10 mouse cellular contexts compared by ENCODE assay signal in genomic region chr8:10043842-10044510, GRCm38 (mm10). TPM values are rescaled to one million over a fixed set of nuclear protein-coding genes. Genes with fewer than 3 reads are reported as not detected.
DNase-seq lines count a peak whose midpoint lies in the region; ATAC-seq and TF ChIP-seq lines count a peak whose summit lies in the region.
"Had no signal": no experiment of that assay in that cellular context is flagged by ENCODE, and none has a peak within 500 bp of the region (broad histone marks: within the 10 kb centered on the region; RNA-seq: fewer than 3 reads in every experiment).

No protein-coding gene starts in this region.

- no peak overlapping the region for H3ac ChIP-seq in C2C12 (ENCODE audit: control insufficient read depth, insufficient read length, low read depth)

- H3K79me2 ChIP-seq in C2C12 (ENCODE audit: control insufficient read depth, insufficient read depth): no peaks in the 10 kb centered on the region

- H3K27me3 ChIP-seq in heart, embryonic 10.5 days (ENCODE audit: insufficient read depth, poor library complexity, severe bottlenecking): no peaks in the 10 kb centered on the region
- peaks cover 12% of the 10 kb centered on the region for H3K27me3 ChIP-seq in C2C12 (ENCODE audit: control insufficient read depth, insufficient read depth, insufficient read length)
- H3K27me3 ChIP-seq: stomach, embryonic 15.5 days had no signal

- no peak overlapping the region for H3K4me3 ChIP-seq in heart, embryonic 10.5 days
- no peak overlapping the region for H3K4me3 ChIP-seq in C2C12 (ENCODE audit: insufficient read depth, poor library complexity, severe bottlenecking)
- H3K4me3 ChIP-seq: limb, embryonic 12.5 days; stomach, embryonic 15.5 days had no signal

- no peak overlapping the region for H3K27ac ChIP-seq in heart, embryonic 10.5 days
- H3K27ac ChIP-seq: limb, embryonic 12.5 days; stomach, embryonic 15.5 days had no signal

- no peaks in the 10 kb centered on the region for H3K4me1 ChIP-seq in heart, embryonic 10.5 days
- H3K4me1 ChIP-seq: limb, embryonic 12.5 days; stomach, embryonic 15.5 days had no signal

- 0 out of 2 replicates have a peak, but pooled peaks have one; percentile 30 for ATAC-seq in granulocyte monocyte progenitor cell, adult 5-6 weeks (replicated peaks; ENCODE audit: poor library complexity, severe bottlenecking)

- peak; percentile 41 for TF ChIP-seq CTCF in C2C12 (IDR thresholded peaks at IDR 0.05; ENCODE audit: control insufficient read depth, insufficient read depth, insufficient read length)

- intact Hi-C loops in heart, postnatal 14 days (cut with DNase I): loop anchor here (5.0 kb wide), 1 partner anchor 358 kb away; no protein-coding TSS in a partner anchor
- intact Hi-C loops in left cerebral cortex, postnatal 4 days (cut with DNase I): loop anchor here (5.0 to 10.0 kb wide), 2 partner anchors 358 to 971 kb away; no protein-coding TSS in a partner anchor

- WGBS in heart, embryonic 10.5 days: 54% methylated on average over 13 of the region's 13 CpGs

- peak; percentile 16 to 51 for DNase-seq in heart, postnatal 14 days
- no peak for DNase-seq in heart, embryonic 10.5 days (ENCODE audit: low spot score)
- peak; percentile 5 for DNase-seq in cerebellum, adult 11 months
- DNase-seq in left cerebral cortex, postnatal 4 days: peak; percentile 56
- peak; percentile 72 to 79 for DNase-seq in right cerebral cortex, postnatal 10 days (ENCODE audit: low spot score in 2 of 2)
- DNase-seq in urinary bladder, postnatal 36 days (ENCODE audit: low spot score in 2 of 2): no peak

- H3K9me3 ChIP-seq in heart, embryonic 10.5 days: no peaks in the 10 kb centered on the region
- H3K9me3 ChIP-seq: limb, embryonic 12.5 days; stomach, embryonic 15.5 days had no signal

- no peaks in the 10 kb centered on the region for H3K36me3 ChIP-seq in heart, embryonic 10.5 days
- no peaks in the 10 kb centered on the region for H3K36me3 ChIP-seq in C2C12 (ENCODE audit: control insufficient read depth, insufficient read depth)
- H3K36me3 ChIP-seq: limb, embryonic 12.5 days; stomach, embryonic 15.5 days had no signal

- no peaks in the 10 kb centered on the region for H3K79me3 ChIP-seq in C2C12 (ENCODE audit: low read depth)

TF ChIP-seq in C2C12, 6 proteins besides CTCF, POLR2A, EP300 and RAD21:
- TF ChIP-seq CEBPB (IDR thresholded peaks at IDR 0.05; ENCODE audit: low read depth) (no peak), MYOG (IDR thresholded peaks at IDR 0.05; ENCODE audit: control insufficient read depth, extremely low read depth, insufficient read length) (no peak), MAX (IDR thresholded peaks at IDR 0.05) (no peak), MYOD1 (IDR thresholded peaks at IDR 0.05; ENCODE audit: control insufficient read depth, insufficient read length, low read depth) (no peak), FOSL1 (IDR thresholded peaks at IDR 0.05; ENCODE audit: insufficient read depth, low read length, poor library complexity, severe bottlenecking) (no peak), USF1 (IDR thresholded peaks at IDR 0.05; ENCODE audit: low read depth) (no peak)

RNA-seq across cellular contexts. Expression of gene Tnfsf13b, which starts 37.7 kb away (rescaled TPM):
- 1 to 10 TPM; 4.3 to 4.5 TPM for total RNA-seq in heart, postnatal 14 days (2021)
- 0.10 TPM in 1 of 2 replicates, not detected in the other for polyA plus RNA-seq in heart, embryonic 10.5 days (2016; fragmentation: Nextera tagmentation; extraction: Ambion mirVana)
- 0.04 TPM for polyA plus RNA-seq in C2C12 (2012; fragmentation: generic; extraction: Trizol)
- 0.19 and 4.2 TPM in 2 replicates for total RNA-seq in granulocyte monocyte progenitor cell, adult 5-6 weeks (2014; fragmentation: Nextera tagmentation)
- total RNA-seq in granulocyte monocyte progenitor cell, adult 5-6 weeks (2017): 0.34 and 2.4 TPM in 2 replicates
- total RNA-seq in left cerebral cortex, postnatal 4 days (2021): 1 to 10 TPM; 1.8 to 1.9 TPM

Comparison
In these comparisons a context has a peak if more than half of its experiments do, and no peak if none do; other contexts are left out.
1. DNase-seq: peak in heart, postnatal 14 days (2 of 2), cerebellum, adult 11 months (single experiment), left cerebral cortex, postnatal 4 days (single experiment) and right cerebral cortex, postnatal 10 days (2 of 2); none in heart, embryonic 10.5 days (single experiment) and urinary bladder, postnatal 36 days (0 of 2).